Mouse (Mus musculus) spleen, adult 2 months (tissue): Measurements from ENCODE around the gene Cactin.

Experiments
- CTCF ChIP-seq: fragments of 200-500 bp; IDR thresholded peaks from 2 replicates; pipeline ENCODE4 v1.5.1; 2011; ENCODE audit warnings: mild to moderate bottlenecking, inconsistent platforms; ENCODE audit not compliant: insufficient read depth, insufficient read length, insufficient replicate concordance; ENCODE audit errors: extremely low read depth
- POLR2A ChIP-seq: fragments of 200-500 bp; IDR thresholded peaks from 2 replicates; pipeline ENCODE4 v1.6.1; 2011; ENCODE audit warnings: low read depth, low read length, inconsistent platforms

GRCm38 (mm10) chr10:81317273-81317672 lies 3.6 kb upstream of the Cactin start:
- TF ChIP-seq POLR2A (no peak), CTCF (no peak)
